Mouse (Mus musculus) liver, embryonic 11.5 days (tissue): ENCODE results near the gene Ino80b. TPM values are rescaled to one million over a fixed set of nuclear protein-coding genes. Genes with fewer than 3 reads are reported as not detected.

ENCODE experiments used
- ATAC-seq: fragments of 200-750 bp; cut with Nextera tagmentation; replicated peaks from 2 replicates; pipeline ENCODE4 v1.8.0; 2017; ENCODE audit warnings: moderate number of reproducible peaks, mild to moderate bottlenecking, moderate TSS enrichment, moderate library complexity; ENCODE audit not compliant: low FRiP score
- DNase-seq: peaks from one replicate; pipeline ENCODE4 v3.0.0-alpha.2; 2017; ENCODE audit warnings: low spot score
- H3K27ac ChIP-seq: fragments of 300-500 bp; sonication (generic); 2 replicates; pipeline ENCODE4 v1.5.1; 2014; ENCODE audit warnings: mild to moderate bottlenecking, low read depth, low read length, control low read depth
- H3K27me3 ChIP-seq: fragments of 300-500 bp; sonication (generic); replicated peaks from 2 replicates; pipeline ENCODE4 v1.6.1; 2014; ENCODE audit warnings: low read length, mixed read lengths; ENCODE audit not compliant: control insufficient read depth, insufficient read depth
- H3K36me3 ChIP-seq: fragments of 300-500 bp; sonication (generic); 2 replicates; pipeline ENCODE4 v1.6.1; 2014; ENCODE audit warnings: mild to moderate bottlenecking, low read length, moderate library complexity, mixed read lengths; ENCODE audit not compliant: control insufficient read depth, insufficient read depth
- H3K4me1 ChIP-seq: fragments of 300-500 bp; sonication (generic); replicated peaks from 2 replicates; pipeline ENCODE4 v1.6.1; 2014; ENCODE audit warnings: low read length, mixed read lengths; ENCODE audit not compliant: control insufficient read depth, insufficient read depth
- H3K4me2 ChIP-seq: fragments of 300-500 bp; sonication (generic); 2 replicates; pipeline ENCODE4 v1.6.1; 2014; ENCODE audit warnings: mild to moderate bottlenecking, control low read depth, moderate library complexity
- H3K4me3 ChIP-seq: fragments of 300-500 bp; sonication (generic); 2 replicates; pipeline ENCODE4 v1.5.1; 2014; ENCODE audit warnings: low read depth, low read length, control low read depth
- H3K9ac ChIP-seq: fragments of 300-500 bp; sonication (generic); 2 replicates; pipeline ENCODE4 v1.6.1; 2014; ENCODE audit warnings: low read depth, low read length, control low read depth
- H3K9me3 ChIP-seq: fragments of 300-500 bp; sonication (generic); 2 replicates; pipeline ENCODE4 v1.6.1; 2016; ENCODE audit warnings: low read length, inconsistent platforms, mixed read lengths; ENCODE audit not compliant: control insufficient read depth
- WGBS: fragments of 180-500 bp; shearing (Covaris S2); extraction: QIAGEN DNeasy Blood & Tissue Kit; methylation state at CpG from one replicate; pipeline ENCODE4 v1.1.7; 2014; 5-methylcytosine and 5-hydroxymethylcytosine counted together
- polyA plus RNA-seq: library from polyadenylated mRNA; unstranded; fragments of >200 nt; fragmentation: Nextera tagmentation; extraction: Ambion mirVana; gene quantifications from 2 replicates; pipeline ENCODE4 v1.2.1, GENCODE M21; 2014

Gene Ino80b
- 15.8 and 17.6 TPM in 2 replicates for polyA plus RNA-seq

DNA sequence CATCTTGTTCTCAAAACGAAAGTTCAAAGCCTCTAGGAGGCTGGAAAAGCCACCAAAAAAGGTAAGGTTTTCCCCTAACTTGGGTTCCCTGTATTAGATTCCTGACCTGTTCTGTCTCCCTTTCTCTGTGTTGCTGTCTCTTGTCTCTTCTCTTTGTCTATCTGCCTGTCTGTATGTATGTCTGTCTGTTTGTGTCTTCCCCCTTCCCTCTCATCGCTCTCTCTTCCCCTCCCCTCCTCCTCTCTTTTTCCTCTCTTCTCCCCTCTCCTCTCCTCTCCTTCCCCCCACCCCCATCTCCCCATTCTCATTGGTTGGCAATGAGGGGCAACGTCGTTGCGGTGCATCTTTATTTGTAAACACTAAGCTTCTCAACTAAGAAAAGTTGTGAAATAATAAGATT is at the start of gene Ino80b:
Gene Ino80b, minus strand, starts transcription at position 101 of the 400 bp plus-strand sequence.
- Histone ChIP-seq H3K27ac (peak within 1 kb of the TSS; percentile 69), H3K27me3 (no peaks in the 10 kb centered on the region), H3K4me2 (peak within 1 kb of the TSS; percentile 95), H3K4me1 (peaks cover 21% of the 10 kb centered on the region), H3K4me3 (peak within 1 kb of the TSS; percentile 77), H3K9ac (peak within 1 kb of the TSS; percentile 86), H3K36me3 (0 out of 2 replicates have a peak, but pooled peaks cover 2% of the 10 kb centered on the region), H3K9me3 (no peaks in the 10 kb centered on the region)
- DNase-seq: no peak
- ATAC-seq: no peak
- 30% methylated on average over 5 of the region's 5 CpGs for WGBS

DNA sequence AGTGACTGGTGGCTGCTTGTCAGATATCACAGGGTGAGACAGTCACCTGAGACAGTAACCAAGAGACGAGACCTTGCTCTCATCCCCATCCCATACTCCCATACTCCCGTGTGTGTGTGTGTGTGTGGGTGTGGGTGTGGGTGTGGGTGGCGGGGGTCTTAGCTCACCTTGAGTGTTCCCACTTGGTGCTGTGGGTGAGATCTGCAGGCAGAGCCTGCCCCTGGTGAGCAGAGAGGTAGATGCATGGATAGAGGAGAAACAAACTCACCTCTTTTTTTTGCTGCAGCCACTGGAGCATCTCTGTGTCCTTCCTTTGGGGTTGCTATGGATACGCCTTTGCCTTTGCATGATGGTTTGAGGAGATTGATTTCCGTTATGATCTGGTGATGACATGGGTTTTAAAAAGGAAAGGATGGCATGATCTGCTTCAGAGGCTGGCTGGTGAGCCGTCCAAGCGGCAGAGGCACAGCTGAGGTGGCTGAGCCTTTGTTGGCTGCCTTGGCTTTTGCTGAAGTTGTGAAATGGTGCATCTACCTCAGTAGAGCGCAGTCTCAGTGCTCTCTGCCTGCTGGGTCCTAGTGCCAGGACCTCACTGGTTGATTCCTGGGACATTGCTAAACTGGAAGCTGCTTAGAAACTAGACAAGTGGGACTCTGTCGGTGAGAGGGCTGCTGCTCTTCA is 47.1 kb upstream of the Ino80b start:
- Histone ChIP-seq H3K9me3 (no peaks in the 10 kb centered on the region), H3K27ac (no peak overlapping the region), H3K27me3 (no peaks in the 10 kb centered on the region), H3K4me1 (0 out of 2 replicates have a peak, but pooled peaks cover 2% of the 10 kb centered on the region), H3K4me2 (no peak overlapping the region), H3K9ac (no peak overlapping the region), H3K4me3 (no peak overlapping the region), H3K36me3 (no peaks in the 10 kb centered on the region; the same call in 1 of the 2 replicates)
- DNase-seq: no peak
- 70% methylated on average over 9 of the region's 9 CpGs for WGBS
- no peak for ATAC-seq

DNA sequence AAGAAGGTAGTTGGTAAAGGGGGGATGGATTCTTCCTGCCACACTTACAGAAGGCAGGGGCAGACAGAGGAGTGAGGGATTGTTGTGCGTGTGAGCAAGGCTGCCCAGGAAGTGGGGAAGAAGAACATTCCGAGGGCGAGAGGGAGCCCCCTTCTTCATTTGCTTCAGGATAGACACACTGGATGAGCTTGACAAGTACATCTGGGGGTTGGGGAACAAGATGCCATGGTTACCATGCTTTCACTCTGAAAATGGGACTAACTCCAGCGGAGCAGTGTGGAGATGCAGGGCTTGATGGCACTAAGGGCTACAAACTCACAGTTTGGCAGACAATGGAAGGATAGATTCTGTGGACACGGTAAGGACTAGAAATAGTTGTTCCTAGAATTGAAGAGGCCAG is 45.8 kb upstream of the Ino80b start:
- H3K9ac ChIP-seq: no peak overlapping the region
- H3K27me3 ChIP-seq: no peaks in the 10 kb centered on the region
- H3K4me3 ChIP-seq: no peak overlapping the region
- H3K36me3 ChIP-seq: no peaks in the 10 kb centered on the region
- peaks cover 11% of the 10 kb centered on the region for H3K4me1 ChIP-seq
- no peak overlapping the region for H3K27ac ChIP-seq
- no peak overlapping the region for H3K4me2 ChIP-seq
- ATAC-seq (no peak), DNase-seq (no peak)
- WGBS: 82% methylated on average over 5 of the region's 5 CpGs
- H3K9me3 ChIP-seq: no peaks in the 10 kb centered on the region

DNA sequence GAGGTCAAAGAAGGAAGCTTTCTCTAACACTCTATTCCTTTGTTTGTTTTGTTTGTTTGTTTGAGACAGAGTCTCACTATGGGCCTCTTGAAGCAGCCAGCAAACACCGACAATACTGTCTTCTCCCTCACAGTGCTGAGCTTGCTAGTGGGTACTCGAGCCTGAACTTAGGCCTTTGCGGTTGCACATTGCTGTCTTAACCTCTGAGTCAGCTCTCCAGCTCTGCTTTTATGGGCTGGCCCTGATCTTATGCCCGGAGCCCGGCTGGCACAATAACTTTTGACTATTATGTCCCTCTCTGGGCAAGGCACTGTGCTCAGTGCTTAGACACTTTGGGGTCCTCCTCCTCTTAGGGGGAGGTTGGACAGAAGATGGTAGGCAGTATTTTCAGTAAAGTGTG is 44.6 kb upstream of the Ino80b start:
- H3K27ac ChIP-seq: no peak overlapping the region

DNA sequence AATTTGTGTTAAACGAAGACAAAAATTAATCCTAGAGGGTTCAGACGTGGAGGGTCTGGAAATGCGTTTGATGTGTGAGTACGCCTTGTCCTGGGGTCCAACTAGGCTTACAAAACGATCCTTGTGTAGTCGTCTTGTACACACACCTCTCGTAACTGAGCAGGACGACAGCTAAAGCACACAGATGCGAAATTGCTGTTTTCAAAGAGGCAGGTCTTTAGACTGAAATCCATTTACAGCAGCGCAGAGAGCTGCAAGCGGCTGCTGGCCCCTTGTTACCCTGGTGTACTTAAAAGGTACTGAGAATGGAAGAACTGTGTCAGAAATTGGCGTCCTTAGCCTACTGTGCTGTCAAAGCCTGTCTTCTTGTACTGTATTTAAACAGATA is 41.0 kb upstream of the Ino80b start:
- peak; percentile 2; the same call in 1 of the 2 replicates for ATAC-seq

More for the DNA sequence above, 44.6 kb upstream of the Ino80b start:
- no peak overlapping the region for H3K9ac ChIP-seq
- WGBS: 73% methylated on average over 5 of the region's 5 CpGs
- ATAC-seq: no peak
- DNase-seq: no peak
- H3K4me1 ChIP-seq: peaks cover 12% of the 10 kb centered on the region
- H3K4me3 ChIP-seq: no peak overlapping the region
- no peaks in the 10 kb centered on the region for H3K36me3 ChIP-seq
- no peaks in the 10 kb centered on the region for H3K27me3 ChIP-seq
- H3K4me2 ChIP-seq: no peak overlapping the region
- no peaks in the 10 kb centered on the region for H3K9me3 ChIP-seq

DNA sequence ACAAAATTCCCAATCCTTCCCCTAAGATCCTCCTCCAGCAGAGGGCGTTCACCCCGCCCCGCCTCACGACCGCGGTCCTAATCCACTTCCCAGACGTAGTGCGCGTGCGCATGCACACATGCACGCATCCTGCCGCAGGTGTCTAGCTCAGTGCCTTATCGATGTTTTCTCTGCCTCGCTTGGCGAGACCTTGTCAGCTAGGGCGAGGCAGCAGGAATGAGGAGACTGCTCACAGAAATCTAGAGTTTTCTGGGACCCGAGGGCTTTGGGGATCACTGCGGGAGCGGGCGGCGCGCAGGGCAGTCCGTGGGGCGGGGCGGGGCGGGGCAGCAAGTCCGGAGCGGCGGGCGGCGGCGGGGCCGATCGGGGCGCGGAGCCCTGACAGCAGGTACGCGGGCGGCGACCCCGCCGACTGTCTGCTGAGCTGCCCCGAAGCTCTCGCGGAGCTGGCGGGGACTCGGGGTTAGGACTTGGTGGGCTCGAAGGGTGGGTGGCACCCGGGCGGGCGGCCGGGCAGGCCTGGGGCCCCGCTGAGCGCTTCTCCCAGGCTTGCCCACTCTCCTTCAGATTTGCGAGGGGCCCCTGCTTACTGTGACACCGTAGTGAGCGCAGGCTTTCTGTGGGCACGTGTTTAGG is 40.5 kb upstream of the Ino80b start, which contains the start of gene Dctn1:
Gene Dctn1, plus strand, starts transcription at position 314 of the 636 bp plus-strand sequence.
- peaks cover 18% of the 10 kb centered on the region for H3K4me1 ChIP-seq
- no peaks in the 10 kb centered on the region for H3K9me3 ChIP-seq
- peak; percentile 86 for ATAC-seq
- H3K27me3 ChIP-seq: peaks cover 20% of the 10 kb centered on the region
- DNase-seq: peak; percentile 92
- peak within 1 kb of the TSS; percentile 74 for H3K4me3 ChIP-seq
- under 1% methylated on average over 58 of the region's 58 CpGs for WGBS
- peak within 1 kb of the TSS; percentile 28 for H3K27ac ChIP-seq
- H3K4me2 ChIP-seq: peak within 1 kb of the TSS; percentile 87
- peak within 1 kb of the TSS; percentile 74 for H3K9ac ChIP-seq
- H3K36me3 ChIP-seq: no peaks in the 10 kb centered on the region

More for the DNA sequence above, 41.0 kb upstream of the Ino80b start:
- H3K4me1 ChIP-seq: peaks cover 18% of the 10 kb centered on the region
- H3K4me3 ChIP-seq: peak overlapping the region; percentile 74
- no peaks in the 10 kb centered on the region for H3K36me3 ChIP-seq
- DNase-seq: no peak
- no peaks in the 10 kb centered on the region for H3K9me3 ChIP-seq
- peak overlapping the region; percentile 87 for H3K4me2 ChIP-seq
- H3K27ac ChIP-seq: peak overlapping the region; percentile 28; the same call in 1 of the 2 replicates
- under 1% methylated on average over 12 of the region's 12 CpGs for WGBS
- peak overlapping the region; percentile 74 for H3K9ac ChIP-seq
- H3K27me3 ChIP-seq: peaks cover 15% of the 10 kb centered on the region

DNA sequence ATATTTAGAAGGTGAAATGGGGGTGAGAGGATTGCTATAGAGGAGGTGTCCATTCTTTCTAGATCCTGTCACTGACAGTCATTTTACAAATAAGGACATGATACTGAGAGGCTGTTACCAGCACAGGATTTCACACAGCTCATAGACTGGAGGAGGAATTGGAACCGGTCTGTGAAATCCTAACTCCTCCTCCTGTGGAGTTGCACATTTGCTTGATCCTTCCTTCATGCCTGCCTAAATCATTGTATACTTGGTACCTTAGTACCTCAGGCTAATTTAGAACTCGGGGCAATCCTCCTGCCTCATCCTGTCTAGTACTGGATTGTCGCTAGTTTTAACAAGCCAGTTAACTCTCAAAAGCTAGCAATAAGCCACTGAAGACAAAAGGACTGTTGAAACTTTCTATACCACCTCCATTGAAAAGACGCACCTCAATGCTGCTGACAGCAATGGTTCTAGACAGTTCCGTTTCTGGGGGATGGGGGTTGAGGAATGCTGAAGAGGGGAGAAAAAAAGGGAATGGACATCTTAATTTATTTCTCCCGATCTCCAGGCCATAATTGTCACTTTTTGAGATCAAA is 39.9 kb upstream of the Ino80b start:
- ATAC-seq (peak; percentile 32), DNase-seq (no peak)
- Histone ChIP-seq H3K27me3 (peaks cover 24% of the 10 kb centered on the region), H3K27ac (peak overlapping the region; percentile 19; the same call in 1 of the 2 replicates), H3K4me2 (peak overlapping the region; percentile 87), H3K4me1 (peaks cover 18% of the 10 kb centered on the region), H3K9ac (peak overlapping the region; percentile 74), H3K36me3 (no peaks in the 10 kb centered on the region), H3K4me3 (peak overlapping the region; percentile 74), H3K9me3 (no peaks in the 10 kb centered on the region)
- 5% methylated on average over 6 of the region's 6 CpGs for WGBS

DNA sequence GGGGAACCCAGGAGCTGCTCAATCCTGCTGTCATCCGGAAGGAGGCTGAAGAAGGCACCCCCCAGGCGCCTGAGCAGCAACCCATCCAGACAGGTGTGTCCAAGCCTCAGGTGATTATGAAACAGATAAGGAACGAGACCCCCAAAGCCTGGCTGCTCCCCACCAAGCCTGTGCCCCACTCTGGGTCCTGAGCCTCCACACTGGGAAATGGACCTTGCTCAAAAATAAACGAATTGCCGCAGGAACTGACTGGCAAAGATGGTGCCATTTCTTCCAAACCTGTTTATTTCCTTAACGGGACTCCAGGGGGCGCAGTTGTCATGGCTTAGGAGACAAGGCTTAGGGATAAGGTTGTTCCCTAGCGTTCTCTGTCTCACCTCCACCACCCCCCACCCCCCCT is 37.5 kb upstream of the Ino80b start:
- Histone ChIP-seq H3K36me3 (no peaks in the 10 kb centered on the region), H3K4me1 (peaks cover 15% of the 10 kb centered on the region), H3K4me2 (peak overlapping the region; percentile 77), H3K9ac (no peak overlapping the region), H3K27me3 (peaks cover 24% of the 10 kb centered on the region), H3K4me3 (peak overlapping the region; percentile 48), H3K27ac (no peak overlapping the region), H3K9me3 (no peaks in the 10 kb centered on the region)
- ATAC-seq (no peak), DNase-seq (peak; percentile 62)
- 3% methylated on average over 8 of the region's 8 CpGs for WGBS
